Mouse (Mus musculus): ENCODE measurements around the gene Galnt14. TPM values are rescaled to one million over a fixed set of nuclear protein-coding genes. Genes with fewer than 3 reads are reported as not detected.

Galnt14 gene
- polyA plus RNA-seq, 1 experiment: not detected

GRCm38 (mm10) chr17:73709131-73710041 is 867 bp downstream of the Galnt14 start:
- H3K4me3 ChIP-seq (replicated peaks): no peak overlapping the region

GRCm38 (mm10) chr17:73708451-73708850 is 1.8 kb downstream of the Galnt14 start:
- TF ChIP-seq GATA1 (IDR thresholded peaks at IDR 0.05; ENCODE audit: low read length): no peak
- no peak for TF ChIP-seq TAL1 (IDR thresholded peaks at IDR 0.05; ENCODE audit: low read length)
- H3K4me3 ChIP-seq (replicated peaks): no peak overlapping the region
- peaks cover 41% of the 10 kb centered on the region for H3K27me3 ChIP-seq (ENCODE audit: control insufficient read depth)
- no peaks in the 10 kb centered on the region for H3K36me3 ChIP-seq (ENCODE audit: control insufficient read depth)
- no peaks in the 10 kb centered on the region for H3K4me1 ChIP-seq (ENCODE audit: control insufficient read depth)
- H3K9me3 ChIP-seq (ENCODE audit: control insufficient read depth, low read length): no peaks in the 10 kb centered on the region

More at GRCm38 (mm10) chr17:73709131-73710041, 867 bp downstream of the Galnt14 start:
- Histone ChIP-seq H3K36me3 (ENCODE audit: control insufficient read depth) (no peaks in the 10 kb centered on the region), H3K4me1 (ENCODE audit: control insufficient read depth) (no peaks in the 10 kb centered on the region), H3K27me3 (ENCODE audit: control insufficient read depth) (peaks cover 43% of the 10 kb centered on the region), H3K9me3 (ENCODE audit: control insufficient read depth, low read length) (no peaks in the 10 kb centered on the region)
- no peak for TF ChIP-seq TAL1 (IDR thresholded peaks at IDR 0.05; ENCODE audit: low read length)
- TF ChIP-seq GATA1 (IDR thresholded peaks at IDR 0.05; ENCODE audit: low read length): no peak

- Histone ChIP-seq H3K27me3 (ENCODE audit: control insufficient read depth) (peaks cover 4% of the 10 kb centered on the region), H3K36me3 (ENCODE audit: control insufficient read depth) (no peaks in the 10 kb centered on the region), H3K9me3 (ENCODE audit: control insufficient read depth, low read length) (no peaks in the 10 kb centered on the region), H3K4me1 (ENCODE audit: control insufficient read depth) (no peaks in the 10 kb centered on the region), H3K4me3 (replicated peaks) (no peak overlapping the region)
- no peak for TF ChIP-seq GATA1 (IDR thresholded peaks at IDR 0.05; ENCODE audit: low read length)
- TF ChIP-seq TAL1 (IDR thresholded peaks at IDR 0.05; ENCODE audit: low read length): no peak
Measured at GRCm38 (mm10) chr17:73703571-73703970, 6.7 kb downstream of the Galnt14 start.

GRCm38 (mm10) chr17:73701016-73701415 is 9.2 kb downstream of the Galnt14 start:
- Histone ChIP-seq H3K4me1 (ENCODE audit: control insufficient read depth) (no peaks in the 10 kb centered on the region), H3K4me3 (replicated peaks) (no peak overlapping the region), H3K9me3 (ENCODE audit: control insufficient read depth, low read length) (no peaks in the 10 kb centered on the region), H3K27me3 (ENCODE audit: control insufficient read depth) (no peaks in the 10 kb centered on the region), H3K36me3 (ENCODE audit: control insufficient read depth) (no peaks in the 10 kb centered on the region)
- TF ChIP-seq GATA1 (IDR thresholded peaks at IDR 0.05; ENCODE audit: low read length) (no peak), TAL1 (IDR thresholded peaks at IDR 0.05; ENCODE audit: low read length) (no peak)

GRCm38 (mm10) chr17:73699881-73700280 is 10.4 kb downstream of the Galnt14 start:
- Histone ChIP-seq H3K4me3 (replicated peaks) (no peak overlapping the region), H3K4me1 (ENCODE audit: control insufficient read depth) (no peaks in the 10 kb centered on the region), H3K36me3 (ENCODE audit: control insufficient read depth) (no peaks in the 10 kb centered on the region), H3K9me3 (ENCODE audit: control insufficient read depth, low read length) (no peaks in the 10 kb centered on the region), H3K27me3 (ENCODE audit: control insufficient read depth) (no peaks in the 10 kb centered on the region)
- TF ChIP-seq TAL1 (IDR thresholded peaks at IDR 0.05; ENCODE audit: low read length) (no peak), GATA1 (IDR thresholded peaks at IDR 0.05; ENCODE audit: low read length) (no peak)

- H3K36me3 ChIP-seq (ENCODE audit: control insufficient read depth): no peaks in the 10 kb centered on the region
- H3K4me1 ChIP-seq (ENCODE audit: control insufficient read depth): no peaks in the 10 kb centered on the region
- H3K9me3 ChIP-seq (ENCODE audit: control insufficient read depth, low read length): no peaks in the 10 kb centered on the region
- TF ChIP-seq TAL1 (IDR thresholded peaks at IDR 0.05; ENCODE audit: low read length) (no peak), GATA1 (IDR thresholded peaks at IDR 0.05; ENCODE audit: low read length) (no peak)
- no peaks in the 10 kb centered on the region for H3K27me3 ChIP-seq (ENCODE audit: control insufficient read depth)
- H3K4me3 ChIP-seq (replicated peaks): no peak overlapping the region
Measured at GRCm38 (mm10) chr17:73694206-73694952, 15.9 kb downstream of the Galnt14 start.

- no peaks in the 10 kb centered on the region for H3K36me3 ChIP-seq (ENCODE audit: control insufficient read depth)
Measured at GRCm38 (mm10) chr17:73688261-73688660, 22.0 kb downstream of the Galnt14 start.

GRCm38 (mm10) chr17:73686292-73686691 is 24.0 kb downstream of the Galnt14 start:
- TF ChIP-seq TAL1 (IDR thresholded peaks at IDR 0.05; ENCODE audit: low read length) (no peak), GATA1 (IDR thresholded peaks at IDR 0.05; ENCODE audit: low read length) (no peak)
- Histone ChIP-seq H3K27me3 (ENCODE audit: control insufficient read depth) (no peaks in the 10 kb centered on the region), H3K9me3 (ENCODE audit: control insufficient read depth, low read length) (no peaks in the 10 kb centered on the region), H3K4me3 (replicated peaks) (no peak overlapping the region), H3K4me1 (ENCODE audit: control insufficient read depth) (no peaks in the 10 kb centered on the region), H3K36me3 (ENCODE audit: control insufficient read depth) (no peaks in the 10 kb centered on the region)

More at GRCm38 (mm10) chr17:73688261-73688660, 22.0 kb downstream of the Galnt14 start:
- H3K4me3 ChIP-seq (replicated peaks): no peak overlapping the region
- H3K9me3 ChIP-seq (ENCODE audit: control insufficient read depth, low read length): no peaks in the 10 kb centered on the region
- no peak for TF ChIP-seq GATA1 (IDR thresholded peaks at IDR 0.05; ENCODE audit: low read length)
- no peak for TF ChIP-seq TAL1 (IDR thresholded peaks at IDR 0.05; ENCODE audit: low read length)
- H3K27me3 ChIP-seq (ENCODE audit: control insufficient read depth): no peaks in the 10 kb centered on the region
- no peaks in the 10 kb centered on the region for H3K4me1 ChIP-seq (ENCODE audit: control insufficient read depth)

GRCm38 (mm10) chr17:73684746-73685145 is 25.5 kb downstream of the Galnt14 start:
- Histone ChIP-seq H3K4me1 (ENCODE audit: control insufficient read depth) (no peaks in the 10 kb centered on the region), H3K4me3 (replicated peaks) (no peak overlapping the region), H3K36me3 (ENCODE audit: control insufficient read depth) (no peaks in the 10 kb centered on the region), H3K27me3 (ENCODE audit: control insufficient read depth) (no peaks in the 10 kb centered on the region), H3K9me3 (ENCODE audit: control insufficient read depth, low read length) (no peaks in the 10 kb centered on the region)
- TF ChIP-seq TAL1 (IDR thresholded peaks at IDR 0.05; ENCODE audit: low read length) (no peak), GATA1 (IDR thresholded peaks at IDR 0.05; ENCODE audit: low read length) (no peak)
